Mouse (Mus musculus) hindbrain, embryonic 12.5 days (tissue): ENCODE measurements around the gene Sf3a1. TPM values are rescaled to one million over a fixed set of nuclear protein-coding genes. Genes with fewer than 3 reads are reported as not detected.
A peak's percentile ranks its signal among the peaks of the same experiment; 100 is the strongest.
"Not testable (repeated sequence)": the region's sequence is repeated elsewhere in the genome, so short reads cannot be mapped to it uniquely, and the experiment has no call there.

Experiments
- ATAC-seq: fragments of 200-750 bp; cut with Nextera tagmentation; 2 replicates; pipeline ENCODE4 v1.8.0; 2017; ENCODE audit warnings: moderate TSS enrichment; ENCODE audit not compliant: low FRiP score
- H3K27ac ChIP-seq: fragments of 300-500 bp; sonication (generic); 2 replicates; pipeline ENCODE4 v1.5.1; 2016; ENCODE audit warnings: mild to moderate bottlenecking
- H3K27me3 ChIP-seq: fragments of 300-500 bp; sonication (generic); 2 replicates; pipeline ENCODE4 v1.6.1; 2016; ENCODE audit warnings: mild to moderate bottlenecking
- H3K36me3 ChIP-seq: fragments of 300-500 bp; sonication (generic); 2 replicates; pipeline ENCODE4 v1.6.1; 2016; ENCODE audit warnings: mild to moderate bottlenecking
- H3K4me1 ChIP-seq: fragments of 300-500 bp; sonication (generic); 2 replicates; pipeline ENCODE4 v1.6.1; 2016
- H3K4me2 ChIP-seq: fragments of 300-500 bp; sonication (generic); replicated peaks from 2 replicates; pipeline ENCODE4 v1.6.1; 2016; ENCODE audit warnings: mild to moderate bottlenecking
- H3K4me3 ChIP-seq: fragments of 300-500 bp; sonication (generic); 2 replicates; pipeline ENCODE4 v1.5.1; 2016; ENCODE audit warnings: mild to moderate bottlenecking
- H3K9ac ChIP-seq: fragments of 300-500 bp; sonication (generic); 2 replicates; pipeline ENCODE4 v1.6.1; 2016; ENCODE audit warnings: mild to moderate bottlenecking, moderate library complexity
- H3K9me3 ChIP-seq: fragments of 300-500 bp; sonication (generic); replicated peaks from 2 replicates; pipeline ENCODE4 v1.6.1; 2016; ENCODE audit warnings: mild to moderate bottlenecking
- WGBS: fragments of 180-500 bp; shearing (Covaris S2); methylation state at CpG from one replicate; pipeline ENCODE4 v1.1.7; 2016; 5-methylcytosine and 5-hydroxymethylcytosine counted together
- polyA plus RNA-seq: library from polyadenylated mRNA; unstranded; fragments of >200 nt; fragmentation: Nextera tagmentation; extraction: Ambion mirVana; gene quantifications from 2 replicates; pipeline ENCODE4 v1.2.1, GENCODE M21; 2016

Gene Sf3a1
- 72.0 and 77.6 TPM in 2 replicates for polyA plus RNA-seq

DNA sequence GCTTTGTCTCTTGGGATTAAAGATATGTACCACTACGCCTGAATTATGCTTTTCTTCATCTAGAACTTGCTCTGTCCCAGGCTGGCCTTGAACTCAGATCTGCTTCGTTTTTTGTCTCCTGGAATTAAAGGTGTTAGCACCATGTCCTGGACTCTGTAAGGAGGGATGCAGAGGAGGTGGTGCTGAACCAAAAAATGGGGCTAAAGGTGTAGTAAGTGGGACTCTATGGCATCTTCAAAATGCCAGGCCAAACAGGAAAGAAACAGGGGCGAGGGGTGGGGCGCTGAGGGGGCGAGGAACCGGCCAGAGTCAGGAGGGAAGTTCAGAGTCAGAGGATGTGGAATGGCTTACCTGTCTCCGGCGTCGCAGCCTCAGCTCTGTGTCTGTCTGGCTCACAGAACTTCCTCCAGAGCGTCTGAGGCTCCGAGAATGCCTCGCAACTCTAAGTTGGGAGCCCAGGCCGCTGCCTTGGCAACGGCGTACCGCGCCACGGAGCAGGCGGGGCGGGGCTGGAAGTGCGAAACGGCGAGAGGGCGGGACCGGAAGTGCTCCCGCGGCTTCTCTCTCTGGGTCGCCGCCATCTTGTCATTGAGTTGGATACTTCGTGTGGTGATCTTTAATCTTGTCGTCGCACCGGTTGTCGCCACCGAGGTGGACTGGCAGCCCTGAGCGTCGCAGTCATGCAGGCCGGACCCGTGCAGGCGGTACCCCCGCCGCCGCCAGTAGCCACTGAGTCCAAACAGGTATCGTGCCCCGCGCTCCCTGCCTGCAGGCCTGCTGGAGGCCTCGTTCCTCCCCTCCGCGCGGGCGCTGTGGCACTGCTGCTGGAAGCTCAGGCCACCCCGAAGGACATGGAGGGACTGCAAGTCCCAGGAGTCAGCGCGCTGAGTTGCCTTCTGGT is at the start of gene Sf3a1, which contains the start of gene Ccdc157:
Gene Sf3a1, plus strand, starts transcription at position 543 of the 901 bp plus-strand sequence.
Gene Ccdc157, minus strand, starts transcription at position 486 of the 901 bp plus-strand sequence.
- Histone ChIP-seq H3K9me3 (no peaks in the 10 kb centered on the region), H3K27me3 (no peaks in the 10 kb centered on the region), H3K4me1 (peaks cover 35% of the 10 kb centered on the region), H3K9ac (peak within 1 kb of the TSS; percentile 86), H3K4me2 (peak within 1 kb of the TSS; percentile 96), H3K27ac (peak within 1 kb of the TSS; percentile 95), H3K4me3 (peak within 1 kb of the TSS; percentile 91), H3K36me3 (peaks cover 38% of the 10 kb centered on the region)
- ATAC-seq = peak; percentile 98
- WGBS = 2% methylated on average over 54 of the region's 54 CpGs

DNA sequence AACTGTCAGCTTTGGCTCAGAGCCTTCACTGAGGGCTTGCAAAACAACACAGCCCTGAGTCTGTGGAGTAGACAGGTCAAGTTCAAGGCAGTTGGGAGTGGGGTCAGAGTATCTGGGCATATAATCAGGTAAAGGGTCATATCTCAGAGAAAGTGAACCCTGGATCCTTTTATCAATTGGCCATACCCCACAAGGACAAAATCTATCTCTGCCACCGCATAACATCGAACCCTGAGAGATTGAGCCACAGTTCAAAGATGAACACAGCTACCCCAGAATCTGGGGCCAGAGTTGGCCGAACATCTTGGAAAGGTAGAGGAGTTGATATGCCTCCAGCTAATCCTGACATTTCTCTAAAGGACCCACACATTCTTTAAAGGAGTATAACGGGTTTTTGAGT is 48.1 kb upstream of the Sf3a1 start:
- ATAC-seq = no peak
- H3K27me3 ChIP-seq = peaks cover 4% of the 10 kb centered on the region; the same call in 1 of the 2 replicates
- no peaks in the 10 kb centered on the region for H3K9me3 ChIP-seq
- no peak overlapping the region for H3K9ac ChIP-seq
- 92% methylated on average over 4 of the region's 4 CpGs for WGBS
- H3K36me3 ChIP-seq = peaks cover 14% of the 10 kb centered on the region; the same call in 1 of the 2 replicates
- no peak overlapping the region for H3K27ac ChIP-seq
- H3K4me2 ChIP-seq = no peak overlapping the region
- no peaks in the 10 kb centered on the region for H3K4me1 ChIP-seq
- no peak overlapping the region for H3K4me3 ChIP-seq

DNA sequence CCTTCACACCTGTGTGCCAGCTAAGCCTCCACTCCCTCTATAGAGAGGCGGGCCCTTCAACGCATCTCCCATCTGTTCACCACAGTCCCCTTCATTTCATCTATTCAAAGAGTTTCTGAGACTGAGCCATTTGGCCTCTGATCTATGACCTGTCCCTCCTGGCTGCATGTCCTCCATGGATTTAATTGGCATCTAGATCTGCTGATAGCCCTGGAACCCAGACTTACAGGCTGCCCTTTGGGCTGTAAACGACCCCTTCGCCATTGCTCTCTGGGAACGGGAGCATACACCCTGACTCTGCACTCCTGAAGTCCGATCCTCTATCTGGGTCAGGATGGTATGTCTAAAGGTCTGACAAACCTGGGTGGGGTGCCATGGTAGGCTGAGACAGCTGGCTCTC is 47.3 kb upstream of the Sf3a1 start:
- H3K4me3 ChIP-seq = no peak overlapping the region

DNA sequence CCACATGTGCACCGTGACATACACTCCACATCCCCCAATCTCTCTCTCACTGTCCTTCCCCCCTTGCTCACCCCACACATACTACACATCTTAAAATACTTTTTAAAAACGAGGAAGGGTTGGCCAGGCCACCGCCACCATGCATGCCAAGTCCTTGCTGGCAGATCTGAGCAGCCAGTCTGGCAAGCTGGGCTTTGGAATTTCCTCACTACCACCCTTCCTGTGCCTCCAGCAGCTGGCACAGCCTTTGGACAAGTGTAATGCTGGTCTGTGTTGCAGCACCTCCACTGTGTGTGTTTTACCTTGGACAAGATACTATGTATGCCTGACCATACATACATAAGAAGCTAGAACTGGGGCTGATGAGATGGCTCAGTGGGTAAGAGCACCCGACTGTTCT is 46.7 kb upstream of the Sf3a1 start:
- Histone ChIP-seq H3K4me2 (no peak overlapping the region), H3K9ac (no peak overlapping the region), H3K27me3 (peaks cover 12% of the 10 kb centered on the region), H3K9me3 (no peaks in the 10 kb centered on the region), H3K27ac (no peak overlapping the region), H3K4me1 (peaks cover 12% of the 10 kb centered on the region; the same call in 1 of the 2 replicates), H3K4me3 (no peak overlapping the region), H3K36me3 (peaks cover 9% of the 10 kb centered on the region; the same call in 1 of the 2 replicates)
- no peak for ATAC-seq
- WGBS = 89% methylated on average over 4 of the region's 4 CpGs

More for the DNA sequence above, 47.3 kb upstream of the Sf3a1 start:
- Histone ChIP-seq H3K9me3 (no peaks in the 10 kb centered on the region), H3K27ac (no peak overlapping the region), H3K36me3 (peaks cover 14% of the 10 kb centered on the region; the same call in 1 of the 2 replicates), H3K4me1 (peaks cover 7% of the 10 kb centered on the region; the same call in 1 of the 2 replicates), H3K9ac (no peak overlapping the region), H3K27me3 (peaks cover 12% of the 10 kb centered on the region), H3K4me2 (no peak overlapping the region)
- no peak for ATAC-seq
- 84% methylated on average over 6 of the region's 6 CpGs for WGBS

DNA sequence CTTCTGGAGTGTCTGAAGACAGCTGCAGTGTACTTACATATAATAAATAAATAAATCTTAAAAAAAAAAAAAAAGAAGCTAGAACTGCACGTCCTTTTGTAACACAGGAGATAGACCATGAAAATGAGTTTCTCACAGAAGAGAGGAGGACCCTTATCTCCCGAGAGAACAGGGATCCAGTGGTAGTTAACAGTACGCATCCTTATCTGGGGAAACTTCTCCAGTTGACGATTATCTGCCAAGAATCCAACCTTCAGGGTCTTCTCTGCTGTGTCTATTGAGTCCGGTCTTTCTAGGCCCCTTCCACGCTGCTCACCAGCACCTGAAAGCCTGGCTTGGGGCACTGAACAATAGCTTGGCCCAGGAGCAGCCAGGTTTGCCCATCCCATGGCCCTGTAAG is 46.2 kb upstream of the Sf3a1 start:
- no peak overlapping the region for H3K4me2 ChIP-seq
- peaks cover 15% of the 10 kb centered on the region; the same call in 1 of the 2 replicates for H3K4me1 ChIP-seq
- no peak for ATAC-seq
- no peak overlapping the region for H3K27ac ChIP-seq
- 0 out of 2 replicates have a peak, but pooled peaks cover 6% of the 10 kb centered on the region for H3K36me3 ChIP-seq
- H3K9ac ChIP-seq = no peak overlapping the region
- 88% methylated on average over 6 of the region's 6 CpGs for WGBS
- peaks cover 17% of the 10 kb centered on the region for H3K27me3 ChIP-seq
- no peaks in the 10 kb centered on the region for H3K9me3 ChIP-seq
- no peak overlapping the region for H3K4me3 ChIP-seq

DNA sequence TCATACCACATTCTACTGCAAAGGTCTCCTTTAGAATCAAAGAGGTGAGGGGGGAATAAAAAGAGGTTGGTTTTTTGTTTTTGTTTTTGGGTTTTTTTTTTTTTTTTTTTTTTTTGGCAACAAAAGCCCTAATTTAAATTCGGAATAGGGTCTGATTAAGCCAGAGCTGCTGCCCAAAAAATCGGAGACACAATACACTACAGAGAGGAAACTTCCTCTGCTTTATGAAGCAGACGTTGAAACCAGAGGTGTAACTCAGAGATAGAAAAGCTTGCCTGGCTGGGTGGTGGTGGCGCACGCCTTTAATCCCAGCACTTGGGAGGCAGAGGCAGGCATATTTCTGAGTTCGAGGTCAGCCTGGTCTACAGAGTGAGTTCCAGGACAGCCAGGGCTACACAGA is 45.6 kb upstream of the Sf3a1 start:
- not testable (repeated sequence) for H3K4me3 ChIP-seq, H3K9ac ChIP-seq, H3K9me3 ChIP-seq, H3K27ac ChIP-seq, H3K36me3 ChIP-seq, H3K4me2 ChIP-seq, ATAC-seq
- 81% methylated on average over 6 of the region's 6 CpGs for WGBS
- Histone ChIP-seq H3K27me3 (peaks cover 21% of the 10 kb centered on the region), H3K4me1 (peaks cover 15% of the 10 kb centered on the region; the same call in 1 of the 2 replicates)

DNA sequence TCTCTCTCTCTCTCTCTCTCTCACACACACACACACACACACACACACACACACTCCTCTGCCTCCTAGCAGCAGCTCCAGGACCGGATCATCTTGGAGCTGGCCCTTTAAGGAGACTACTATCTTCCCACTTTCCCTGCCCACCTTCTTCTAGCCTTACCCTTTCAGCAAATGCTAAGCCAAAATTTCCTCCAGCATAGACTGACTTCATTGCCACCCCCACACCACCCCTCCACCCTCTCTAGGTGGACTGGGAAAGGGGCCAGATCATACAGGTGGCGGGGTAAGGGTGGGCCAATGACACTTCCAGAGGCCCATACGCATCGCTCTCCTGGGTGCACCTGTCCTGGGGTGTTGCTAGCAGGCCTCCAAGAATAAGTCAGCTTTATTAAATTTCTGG is 44.7 kb upstream of the Sf3a1 start:
- no peaks in the 10 kb centered on the region for H3K9me3 ChIP-seq
- no peak overlapping the region for H3K4me2 ChIP-seq
- no peak for ATAC-seq
- no peak overlapping the region for H3K4me3 ChIP-seq
- H3K27ac ChIP-seq = no peak overlapping the region
- H3K9ac ChIP-seq = no peak overlapping the region
- H3K36me3 ChIP-seq = 0 out of 2 replicates have a peak, but pooled peaks cover 2% of the 10 kb centered on the region
- H3K27me3 ChIP-seq = peaks cover 29% of the 10 kb centered on the region
- peaks cover 15% of the 10 kb centered on the region; the same call in 1 of the 2 replicates for H3K4me1 ChIP-seq
- 89% methylated on average over 4 of the region's 4 CpGs for whole genome bisulfite sequencing

DNA sequence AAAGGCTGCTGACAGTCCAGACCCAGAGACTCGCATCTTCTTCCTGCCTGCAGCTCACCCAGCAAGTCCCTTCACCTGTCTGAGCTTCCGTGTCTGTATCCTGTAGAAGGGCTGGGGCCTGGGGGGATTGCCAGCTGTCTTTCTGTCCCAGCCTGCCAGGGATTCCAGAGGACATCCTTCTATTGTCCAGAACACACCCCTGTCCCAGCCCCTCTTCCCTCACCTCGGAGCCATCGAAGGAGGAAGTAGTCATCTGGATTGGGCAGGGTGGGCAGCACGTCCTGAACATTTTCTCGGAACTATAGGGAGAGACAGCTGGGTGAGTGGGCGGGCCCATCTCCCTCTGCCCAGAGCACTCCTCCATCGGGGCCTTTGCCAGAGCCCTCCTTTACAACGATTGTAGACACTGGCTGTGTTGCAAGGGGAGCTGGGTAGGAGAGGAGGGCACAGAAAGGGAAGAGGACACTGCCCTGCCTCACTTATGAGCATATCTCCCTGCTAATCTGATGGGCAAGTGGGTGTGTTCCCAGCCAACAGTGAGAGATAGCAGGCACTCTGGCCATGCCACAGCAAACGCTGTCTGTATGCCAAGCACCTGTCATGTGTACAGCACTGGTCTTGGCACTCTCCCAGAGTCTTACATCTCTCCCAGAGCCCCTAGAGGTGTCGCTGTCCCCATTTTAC is 43.5 kb upstream of the Sf3a1 start:
- Histone ChIP-seq H3K27me3 (peaks cover 30% of the 10 kb centered on the region), H3K27ac (no peak overlapping the region), H3K4me3 (no peak overlapping the region), H3K36me3 (no peaks in the 10 kb centered on the region), H3K9me3 (no peaks in the 10 kb centered on the region), H3K4me2 (no peak overlapping the region), H3K9ac (0 out of 2 replicates have a peak overlapping the region, but pooled peaks have one; percentile 8), H3K4me1 (peaks cover 15% of the 10 kb centered on the region; the same call in 1 of the 2 replicates)
- WGBS = 60% methylated on average over 11 of the region's 11 CpGs
- no peak for ATAC-seq

DNA sequence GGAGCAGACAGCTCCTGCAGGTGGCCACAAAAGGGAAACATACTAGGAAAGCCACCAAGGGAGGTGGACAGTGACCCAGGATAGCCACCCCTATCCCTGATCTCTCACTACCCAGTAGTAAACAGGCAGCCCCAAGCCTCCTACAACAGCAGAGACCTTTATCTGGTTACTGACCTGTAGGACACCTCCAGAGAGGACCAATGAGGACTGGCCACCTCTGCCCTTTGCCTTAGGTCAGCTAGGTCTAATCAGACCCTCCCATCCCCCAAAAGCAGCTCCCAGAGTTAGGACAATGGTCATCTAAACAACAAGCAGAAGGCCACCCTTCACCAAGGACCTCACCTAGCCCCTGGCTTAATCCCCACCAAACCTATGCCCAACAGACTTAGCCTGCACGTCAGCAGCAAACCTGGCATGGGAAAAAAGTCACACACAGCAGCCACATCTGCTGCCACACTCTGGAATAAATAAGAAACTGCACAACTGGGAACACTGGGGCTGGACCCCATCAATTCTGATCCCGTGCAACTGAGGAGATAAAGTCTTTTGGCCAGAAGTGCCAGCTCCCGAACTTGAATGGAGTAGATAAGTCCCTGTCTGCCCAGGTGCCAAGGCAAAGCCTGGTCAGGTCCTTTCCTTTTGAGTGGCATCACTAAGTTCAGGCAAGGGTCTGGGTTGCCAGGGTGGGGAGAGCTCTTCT is 42.6 kb upstream of the Sf3a1 start:
- no peak for ATAC-seq
- H3K4me2 ChIP-seq = peak overlapping the region; percentile 96

DNA sequence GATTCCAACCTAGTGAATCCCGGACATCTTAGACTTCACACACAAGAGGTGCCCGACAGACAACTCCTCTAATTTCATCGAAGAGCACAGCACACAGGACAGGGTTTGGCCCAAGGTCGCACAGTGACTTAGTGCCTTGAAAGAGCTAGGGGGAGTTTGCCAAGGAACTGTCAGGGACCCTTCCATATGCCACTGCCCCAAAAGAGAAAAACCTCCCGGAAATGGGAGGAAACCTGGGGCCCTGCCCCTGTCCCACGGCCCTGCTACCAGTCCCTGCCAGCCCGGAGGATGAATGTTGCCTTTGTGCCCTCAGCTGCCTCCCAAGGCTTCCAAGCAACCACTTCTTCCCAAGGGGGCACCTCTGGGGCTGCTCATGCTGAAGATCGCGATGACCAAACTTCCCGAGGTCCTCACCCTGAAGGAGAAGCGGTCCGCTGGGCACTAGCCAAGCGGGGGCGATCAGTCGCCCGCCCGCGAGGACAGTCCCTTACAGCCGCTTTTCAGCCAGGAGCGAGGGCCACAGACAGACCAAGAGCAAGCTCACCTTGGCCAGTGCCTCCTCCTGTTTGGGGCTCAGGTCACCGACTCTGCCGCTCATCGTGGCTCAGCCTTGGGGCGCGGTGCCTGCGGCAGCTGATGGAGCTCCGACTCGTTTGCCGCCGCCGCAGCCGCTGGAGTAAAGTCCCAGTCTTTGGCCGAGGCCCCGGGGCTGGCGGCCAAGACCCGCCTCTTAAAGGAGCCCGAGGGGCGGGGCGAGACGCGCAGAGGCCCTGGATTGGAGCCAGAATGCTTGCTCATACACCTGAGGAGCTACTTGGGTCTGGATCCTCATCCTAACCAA is 41.8 kb upstream of the Sf3a1 start:
- no peaks in the 10 kb centered on the region for H3K9me3 ChIP-seq
- WGBS = 1% methylated on average over 41 of the region's 41 CpGs
- no peak overlapping the region for H3K27ac ChIP-seq
- peaks cover 30% of the 10 kb centered on the region for H3K27me3 ChIP-seq
- peak; percentile 59 for ATAC-seq
- no peaks in the 10 kb centered on the region for H3K36me3 ChIP-seq
- H3K4me1 ChIP-seq = peaks cover 15% of the 10 kb centered on the region; the same call in 1 of the 2 replicates
- H3K4me2 ChIP-seq = peak overlapping the region; percentile 96
- H3K9ac ChIP-seq = peak overlapping the region; percentile 81
- H3K4me3 ChIP-seq = peak overlapping the region; percentile 60

More for the DNA sequence above, 42.6 kb upstream of the Sf3a1 start:
- Histone ChIP-seq H3K9ac (peak overlapping the region; percentile 81), H3K4me1 (peaks cover 15% of the 10 kb centered on the region; the same call in 1 of the 2 replicates), H3K4me3 (peak overlapping the region; percentile 60), H3K9me3 (no peaks in the 10 kb centered on the region), H3K27me3 (peaks cover 30% of the 10 kb centered on the region), H3K36me3 (no peaks in the 10 kb centered on the region), H3K27ac (no peak overlapping the region)
- WGBS = 32% methylated on average over 3 of the region's 3 CpGs

DNA sequence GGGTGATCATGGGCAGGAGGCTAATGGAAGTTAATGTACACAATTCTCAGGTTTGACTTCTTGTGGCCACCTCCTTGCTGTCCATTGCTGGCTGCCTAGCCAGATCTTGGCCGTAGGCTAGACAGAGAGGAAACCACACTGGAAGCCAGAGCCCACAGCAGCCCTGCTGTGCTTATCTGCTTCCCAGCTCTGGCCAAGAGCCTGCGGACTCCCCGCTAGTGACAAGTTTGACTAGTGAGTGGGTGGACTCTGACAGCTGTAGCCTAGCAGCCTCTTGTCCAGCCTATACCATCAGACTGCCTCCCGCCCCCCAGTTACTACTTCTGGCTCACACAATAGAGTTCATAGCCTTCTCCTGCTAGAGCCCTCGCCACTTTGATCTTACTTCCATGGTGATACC is 40.5 kb upstream of the Sf3a1 start:
- H3K9me3 ChIP-seq = no peaks in the 10 kb centered on the region
- peaks cover 15% of the 10 kb centered on the region; the same call in 1 of the 2 replicates for H3K4me1 ChIP-seq
- ATAC-seq = no peak
- H3K9ac ChIP-seq = no peak overlapping the region
- WGBS = 73% methylated on average over 5 of the region's 5 CpGs
- H3K27me3 ChIP-seq = peaks cover 30% of the 10 kb centered on the region
- H3K4me2 ChIP-seq = no peak overlapping the region
- H3K27ac ChIP-seq = no peak overlapping the region
- no peak overlapping the region for H3K4me3 ChIP-seq
- no peaks in the 10 kb centered on the region for H3K36me3 ChIP-seq
